Mouse (Mus musculus) olfactory bulb, adult 2 months (tissue): ENCODE results near the gene Csrp2. TPM values are rescaled to one million over a fixed set of nuclear protein-coding genes. Genes with fewer than 3 reads are reported as not detected.

Source experiments
- H3K27ac ChIP-seq: fragments of 200-500 bp; 2 replicates; pipeline ENCODE4 v1.5.1; 2012; ENCODE audit warnings: low read depth, low read length; ENCODE audit not compliant: insufficient read depth
- H3K4me1 ChIP-seq: fragments of 200-500 bp; 2 replicates; pipeline ENCODE4 v1.6.1; 2012; ENCODE audit warnings: low read length; ENCODE audit not compliant: control insufficient read depth, insufficient read depth
- H3K4me3 ChIP-seq: fragments of 200-500 bp; 2 replicates; pipeline ENCODE4 v1.5.1; 2012; ENCODE audit warnings: mild to moderate bottlenecking, low read depth, low read length, moderate library complexity; ENCODE audit not compliant: insufficient read depth
- CTCF ChIP-seq: fragments of 200-500 bp; IDR thresholded peaks from 2 replicates; pipeline ENCODE4 v1.5.1; 2012; ENCODE audit warnings: low read depth, mild to moderate bottlenecking, low read length, moderate library complexity; ENCODE audit not compliant: insufficient read depth
- POLR2A ChIP-seq: fragments of 200-500 bp; IDR thresholded peaks from 2 replicates; pipeline ENCODE4 v1.6.1; 2012; ENCODE audit warnings: mild to moderate bottlenecking, low read depth, low read length, moderate library complexity; ENCODE audit not compliant: insufficient read depth
- WGBS: fragments of 180-500 bp; shearing (Covaris S2); methylation state at CpG from one replicate; pipeline ENCODE4 v1.1.7; 2018; 5-methylcytosine and 5-hydroxymethylcytosine counted together
- polyA plus RNA-seq: library from polyadenylated mRNA; stranded (reverse); fragments of >200 nt; gene quantifications from 2 replicates; pipeline ENCODE4 v1.2.4, GENCODE M21; 2012; ENCODE audit warnings: low replicate concordance; ENCODE audit not compliant: missing spikeins, insufficient read depth, insufficient read length

Csrp2 gene
- polyA plus RNA-seq, 1 experiment, result not detected

- WGBS, result 82% methylated on average over 13 of the region's 13 CpGs
- H3K4me3 ChIP-seq, result no peak overlapping the region
- H3K4me1 ChIP-seq, result no peaks in the 10 kb centered on the region
- TF ChIP-seq POLR2A (no peak), CTCF (no peak)
- H3K27ac ChIP-seq, result no peak overlapping the region
Observed at GRCm38 (mm10) chr10:110899744-110900501, 19.7 kb upstream of the Csrp2 start.

GRCm38 (mm10) chr10:110903862-110904261 is 15.7 kb upstream of the Csrp2 start:
- no peak for TF ChIP-seq POLR2A
- TF ChIP-seq CTCF, result no peak
- no peak overlapping the region for H3K27ac ChIP-seq
- no peak overlapping the region for H3K4me3 ChIP-seq
- WGBS, result 98% methylated on average over 3 of the region's 3 CpGs
- H3K4me1 ChIP-seq, result no peaks in the 10 kb centered on the region

- no peak for TF ChIP-seq POLR2A
- Histone ChIP-seq H3K4me3 (no peak overlapping the region), H3K27ac (no peak overlapping the region), H3K4me1 (0 out of 2 replicates have a peak, but pooled peaks cover 4% of the 10 kb centered on the region)
- WGBS, result 77% methylated on average over 11 of the region's 11 CpGs
Observed at GRCm38 (mm10) chr10:110916666-110917344, 2.8 kb upstream of the Csrp2 start.

- Histone ChIP-seq H3K4me3 (no peak overlapping the region), H3K27ac (no peak overlapping the region), H3K4me1 (peaks cover 4% of the 10 kb centered on the region; the same call in 1 of the 2 replicates)
- 95% methylated on average over 6 of the region's 6 CpGs for WGBS
- TF ChIP-seq CTCF, result no peak
- TF ChIP-seq POLR2A, result no peak
Observed at GRCm38 (mm10) chr10:110917521-110917920, 2.1 kb upstream of the Csrp2 start.

- WGBS, result 48% methylated on average over 26 of the region's 26 CpGs
- TF ChIP-seq POLR2A (no peak), CTCF (no peak)
- H3K4me1 ChIP-seq, result peaks cover 4% of the 10 kb centered on the region; the same call in 1 of the 2 replicates
- H3K27ac ChIP-seq, result no peak overlapping the region
- H3K4me3 ChIP-seq, result no peak overlapping the region
Observed at GRCm38 (mm10) chr10:110918414-110919391, 886 bp upstream of the Csrp2 start.

- TF ChIP-seq CTCF (no peak), POLR2A (no peak)
- WGBS, result 7% methylated on average over 15 of the region's 15 CpGs
- Histone ChIP-seq H3K4me3 (peak overlapping the region; percentile 74), H3K27ac (no peak overlapping the region), H3K4me1 (peaks cover 4% of the 10 kb centered on the region; the same call in 1 of the 2 replicates)
Observed at GRCm38 (mm10) chr10:110920368-110920950, 870 bp downstream of the Csrp2 start.

- Histone ChIP-seq H3K4me3 (no peak overlapping the region), H3K27ac (no peak overlapping the region), H3K4me1 (peaks cover 4% of the 10 kb centered on the region; the same call in 1 of the 2 replicates)
- TF ChIP-seq CTCF (no peak), POLR2A (no peak)
- 92% methylated on average over 3 of the region's 3 CpGs for WGBS
Observed at GRCm38 (mm10) chr10:110921890-110922289, 2.3 kb downstream of the Csrp2 start.

GRCm38 (mm10) chr10:110922612-110923011 is 3.0 kb downstream of the Csrp2 start:
- TF ChIP-seq CTCF, result no peak
- 70% methylated on average over 9 of the region's 9 CpGs for WGBS
- H3K27ac ChIP-seq, result no peak overlapping the region
- no peak overlapping the region for H3K4me3 ChIP-seq
- peaks cover 4% of the 10 kb centered on the region; the same call in 1 of the 2 replicates for H3K4me1 ChIP-seq

- no peak overlapping the region for H3K4me3 ChIP-seq
- no peak for TF ChIP-seq CTCF
- TF ChIP-seq POLR2A, result no peak
- 77% methylated on average over 11 of the region's 11 CpGs for WGBS
- no peak overlapping the region for H3K27ac ChIP-seq
- peaks cover 19% of the 10 kb centered on the region for H3K4me1 ChIP-seq
Observed at GRCm38 (mm10) chr10:110927491-110927890, 7.9 kb downstream of the Csrp2 start.
